Mouse (Mus musculus): Measurements from ENCODE around the gene Psmd10. TPM values are rescaled to one million over a fixed set of nuclear protein-coding genes. Genes with fewer than 3 reads are reported as not detected.

Psmd10 gene
- total and polyA plus RNA-seq, 3 experiments = 48.8 to 53.2 TPM; not detected in 1

GRCm38 (mm10) chrX:140998885-140999284 is 42.4 kb upstream of the Psmd10 start:
- Histone ChIP-seq H3K9ac (ENCODE audit: control insufficient read depth, low read depth, low read length, poor library complexity, severe bottlenecking) (no peak overlapping the region), H3K27me3 (ENCODE audit: control insufficient read depth in 1 of 2, insufficient read depth in 2 of 2, low read length in 2 of 2) (no peaks in the 10 kb centered on the region), H3K9me3 (replicated peaks; ENCODE audit: insufficient read depth, low read length) (no peaks in the 10 kb centered on the region), H3K27ac (ENCODE audit: control insufficient read depth, low read depth, low read length) (no peak overlapping the region), H3K4me3 (ENCODE audit: control insufficient read depth in 1 of 2, insufficient read depth in 1 of 2, low read depth in 2 of 2, low read length in 2 of 2) (no peak overlapping the region), H3K79me2 (ENCODE audit: control insufficient read depth, insufficient read depth, low read length, poor library complexity) (no peaks in the 10 kb centered on the region), H3K4me1 (ENCODE audit: control insufficient read depth in 1 of 2, insufficient read depth in 2 of 2, low read length in 2 of 2) (no peaks in the 10 kb centered on the region), H3K36me3 (ENCODE audit: control insufficient read depth in 1 of 2, insufficient read depth in 2 of 2, low read length in 2 of 2) (no peaks in the 10 kb centered on the region)
- no peak for DNase-seq (ENCODE audit: low read depth, low spot score)
- TF ChIP-seq ZKSCAN1 (IDR thresholded peaks at IDR 0.05; ENCODE audit: low read depth, low read length) (no peak), SIN3A (IDR thresholded peaks at IDR 0.05; ENCODE audit: low read length) (no peak)

- no peak overlapping the region for H3K4me3 ChIP-seq (ENCODE audit: control insufficient read depth in 1 of 2, insufficient read depth in 1 of 2, low read depth in 2 of 2, low read length in 2 of 2)
- no peaks in the 10 kb centered on the region for H3K9me3 ChIP-seq (replicated peaks; ENCODE audit: insufficient read depth, low read length)
- H3K27me3 ChIP-seq (ENCODE audit: control insufficient read depth in 1 of 2, insufficient read depth in 2 of 2, low read length in 2 of 2) = no peaks in the 10 kb centered on the region
- no peaks in the 10 kb centered on the region for H3K79me2 ChIP-seq (ENCODE audit: control insufficient read depth, insufficient read depth, low read length, poor library complexity)
- DNase-seq (ENCODE audit: low read depth, low spot score) = no peak
- H3K27ac ChIP-seq (ENCODE audit: control insufficient read depth, low read depth, low read length) = no peak overlapping the region
- H3K36me3 ChIP-seq (ENCODE audit: control insufficient read depth in 1 of 2, insufficient read depth in 2 of 2, low read length in 2 of 2) = no peaks in the 10 kb centered on the region
- TF ChIP-seq USF2 (IDR thresholded peaks at IDR 0.05; ENCODE audit: borderline replicate concordance in 1 of 2, insufficient read depth in 1 of 2, low read depth in 1 of 2, low read length in 2 of 2) (no peak), USF1 (IDR thresholded peaks at IDR 0.05; ENCODE audit: low read depth, low read length) (no peak), KAT2A (conservative IDR thresholded peaks at IDR 0.05; ENCODE audit: low read depth, low read length) (no peak), EP300 (IDR thresholded peaks at IDR 0.05; ENCODE audit: low read depth in 1 of 2, low read length in 2 of 2) (no peak), GATA1 (IDR thresholded peaks at IDR 0.05; ENCODE audit: low read depth, low read length) (no peak), POLR2A (IDR thresholded peaks at IDR 0.05; ENCODE audit: control insufficient read depth in 1 of 2, insufficient read depth in 1 of 2, low read depth in 1 of 2, low read length in 2 of 2, poor library complexity in 1 of 2) (no peak), RCOR1 (IDR thresholded peaks at IDR 0.05; ENCODE audit: low read depth, low read length) (no peak), CHD1 (IDR thresholded peaks at IDR 0.05; ENCODE audit: low read depth, low read length) (no peak), GABPA (IDR thresholded peaks at IDR 0.05; ENCODE audit: low read depth, low read length) (no peak), MAFK (IDR thresholded peaks at IDR 0.05; ENCODE audit: borderline replicate concordance, low read depth, low read length) (no peak), SIN3A (IDR thresholded peaks at IDR 0.05; ENCODE audit: low read length) (no peak), MAZ (IDR thresholded peaks at IDR 0.05; ENCODE audit: low read depth, low read length) (no peak)
- H3K4me1 ChIP-seq (ENCODE audit: control insufficient read depth in 1 of 2, insufficient read depth in 2 of 2, low read length in 2 of 2) = no peaks in the 10 kb centered on the region
- H3K9ac ChIP-seq (ENCODE audit: control insufficient read depth, low read depth, low read length, poor library complexity, severe bottlenecking) = no peak overlapping the region
Measured at GRCm38 (mm10) chrX:140997912-140998545, 41.5 kb upstream of the Psmd10 start.

GRCm38 (mm10) chrX:140996909-140997516 is 40.5 kb upstream of the Psmd10 start:
- H3K4me3 ChIP-seq (ENCODE audit: control insufficient read depth in 1 of 2, insufficient read depth in 1 of 2, low read depth in 2 of 2, low read length in 2 of 2) = no peak overlapping the region
- no peaks in the 10 kb centered on the region for H3K4me1 ChIP-seq (ENCODE audit: control insufficient read depth in 1 of 2, insufficient read depth in 2 of 2, low read length in 2 of 2)
- no peaks in the 10 kb centered on the region for H3K79me2 ChIP-seq (ENCODE audit: control insufficient read depth, insufficient read depth, low read length, poor library complexity)
- no peaks in the 10 kb centered on the region for H3K36me3 ChIP-seq (ENCODE audit: control insufficient read depth in 1 of 2, insufficient read depth in 2 of 2, low read length in 2 of 2)
- no peaks in the 10 kb centered on the region for H3K27me3 ChIP-seq (ENCODE audit: control insufficient read depth in 1 of 2, insufficient read depth in 2 of 2, low read length in 2 of 2)
- TF ChIP-seq MAZ (IDR thresholded peaks at IDR 0.05; ENCODE audit: low read depth, low read length) (no peak), TBP (IDR thresholded peaks at IDR 0.05; ENCODE audit: low read depth, low read length) (no peak), MAX (IDR thresholded peaks at IDR 0.05; ENCODE audit: low read length) (no peak), USF2 (IDR thresholded peaks at IDR 0.05; ENCODE audit: borderline replicate concordance in 1 of 2, insufficient read depth in 1 of 2, low read depth in 1 of 2, low read length in 2 of 2) (no peak)
- H3K9ac ChIP-seq (ENCODE audit: control insufficient read depth, low read depth, low read length, poor library complexity, severe bottlenecking) = no peak overlapping the region
- H3K27ac ChIP-seq (ENCODE audit: control insufficient read depth, low read depth, low read length) = no peak overlapping the region
- no peak for DNase-seq (ENCODE audit: low read depth, low spot score)
- no peaks in the 10 kb centered on the region for H3K9me3 ChIP-seq (replicated peaks; ENCODE audit: insufficient read depth, low read length)
